Mouse (Mus musculus): Measurements from ENCODE around the gene Txndc12.

DNA sequence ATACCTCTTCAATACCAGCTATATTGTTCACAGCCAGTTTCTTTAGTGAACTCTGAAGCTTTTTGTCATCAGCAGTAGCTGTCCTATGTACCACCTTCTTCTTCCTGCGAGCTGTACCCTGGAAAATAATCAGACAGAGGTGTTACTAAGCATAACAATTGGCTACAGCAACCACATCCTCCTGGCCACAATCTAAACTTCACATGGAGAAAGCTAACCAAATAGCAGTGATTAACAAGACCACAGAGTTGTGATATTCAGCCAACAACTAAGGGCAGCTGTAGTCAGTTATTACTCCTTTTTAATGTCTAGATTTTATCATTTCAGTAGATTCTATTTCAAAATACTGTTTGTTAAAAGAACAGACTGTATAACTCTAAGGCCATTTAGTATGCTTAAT, 8.3 kb upstream of the Txndc12 start:
- TF ChIP-seq GATA1 (IDR thresholded peaks at IDR 0.05; ENCODE audit: low read length) (no peak), TAL1 (IDR thresholded peaks at IDR 0.05; ENCODE audit: low read length) (no peak)
